Mouse (Mus musculus) mesoderm, embryonic 11.5 days (tissue): ENCODE measurements at regions not wholly inside any gene's neighbourhood (a gene's known extent, or its start where the extent isn't known, plus 50 kb on each side); places are given as distances from the start of the nearest gene placed in this dataset.

Experiments used
- DNase-seq: peaks from one replicate; pipeline ENCODE4 v3.0.0-alpha.2; 2012; ENCODE audit warnings: low read depth, low spot score

DNA sequence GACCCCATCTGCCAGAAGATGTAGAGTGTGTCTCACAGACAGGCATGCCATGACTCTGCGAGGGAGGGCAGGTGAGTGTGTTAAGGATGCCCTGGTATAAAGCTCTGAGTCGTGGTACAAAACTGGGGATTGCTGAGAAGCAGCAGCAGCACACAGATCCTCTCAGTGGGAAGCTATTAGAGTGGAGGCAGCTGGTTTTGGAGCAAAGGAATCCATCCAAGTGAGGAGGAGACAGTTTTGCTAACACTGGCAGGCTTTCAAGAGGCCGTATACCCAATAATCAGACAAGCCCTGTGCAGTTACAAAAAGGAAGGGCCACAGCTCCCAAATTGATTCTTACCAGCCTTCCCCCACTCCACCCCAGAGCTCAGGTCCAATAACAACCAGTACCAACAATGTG is 170.4 kb upstream of the AI593442 start:
- no peak for DNase-seq

DNA sequence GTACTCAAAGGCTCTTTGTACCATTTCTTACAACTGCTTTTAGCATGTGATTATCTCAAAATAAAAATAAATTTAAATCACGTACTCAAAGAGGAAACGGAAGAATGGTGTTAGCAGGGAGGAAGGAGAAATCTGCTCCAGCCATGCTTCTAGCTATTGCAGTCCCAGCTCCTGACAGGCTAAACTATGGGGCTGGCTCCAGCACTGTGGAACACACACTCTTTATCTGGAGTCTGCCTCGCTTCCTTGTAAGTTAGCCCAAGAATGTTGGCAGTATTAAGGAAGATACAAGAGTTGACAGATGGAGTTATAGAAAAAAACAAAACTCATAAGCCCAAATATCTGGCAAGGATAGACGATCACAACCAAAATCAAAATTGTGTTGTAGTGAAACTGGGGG is 161.5 kb upstream of the AI593442 start:
- no peak for DNase-seq

DNA sequence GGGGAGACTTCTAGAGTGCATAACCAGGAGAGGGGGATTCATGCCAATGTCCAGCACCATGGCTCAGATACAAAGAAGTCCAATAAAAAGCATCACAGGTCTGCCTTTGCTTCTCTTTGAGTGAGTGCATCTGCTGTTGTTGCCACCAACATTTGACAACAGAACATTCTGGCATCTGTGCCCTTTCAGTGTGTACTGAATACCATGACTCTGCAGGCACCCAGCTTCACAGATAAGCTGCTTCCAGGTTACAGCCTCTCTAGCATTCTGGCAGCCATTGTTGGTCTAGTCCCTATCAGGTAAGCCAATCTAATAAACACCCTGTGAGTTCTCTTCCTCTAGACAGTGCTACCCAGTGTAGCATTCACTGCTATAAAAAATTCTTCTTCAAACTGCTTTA is 160.4 kb upstream of the AI593442 start:
- DNase-seq: no peak

DNA sequence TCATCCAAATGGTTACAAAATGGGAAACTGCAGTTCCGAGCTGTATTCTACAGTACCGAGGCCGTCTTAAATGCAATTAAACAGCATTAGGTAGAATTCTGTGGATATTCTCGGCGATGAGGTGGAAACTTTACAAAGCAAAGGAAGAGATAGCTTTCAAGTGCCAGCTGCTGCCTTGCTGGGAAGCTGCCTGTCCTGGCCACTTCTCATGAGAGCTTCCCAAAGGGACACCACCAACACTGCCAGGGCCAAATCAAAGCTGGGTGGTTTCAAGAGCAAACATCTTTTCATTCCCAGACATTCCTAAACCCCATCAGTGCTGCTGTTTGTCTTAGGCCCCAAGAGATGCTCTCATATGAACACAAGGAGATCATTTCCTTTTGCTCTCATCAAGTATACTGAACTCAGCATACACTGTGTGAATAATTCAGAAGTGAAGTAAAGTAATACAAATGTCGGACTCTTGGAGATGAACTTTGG is 156.6 kb upstream of the AI593442 start:
- DNase-seq: no peak

DNA sequence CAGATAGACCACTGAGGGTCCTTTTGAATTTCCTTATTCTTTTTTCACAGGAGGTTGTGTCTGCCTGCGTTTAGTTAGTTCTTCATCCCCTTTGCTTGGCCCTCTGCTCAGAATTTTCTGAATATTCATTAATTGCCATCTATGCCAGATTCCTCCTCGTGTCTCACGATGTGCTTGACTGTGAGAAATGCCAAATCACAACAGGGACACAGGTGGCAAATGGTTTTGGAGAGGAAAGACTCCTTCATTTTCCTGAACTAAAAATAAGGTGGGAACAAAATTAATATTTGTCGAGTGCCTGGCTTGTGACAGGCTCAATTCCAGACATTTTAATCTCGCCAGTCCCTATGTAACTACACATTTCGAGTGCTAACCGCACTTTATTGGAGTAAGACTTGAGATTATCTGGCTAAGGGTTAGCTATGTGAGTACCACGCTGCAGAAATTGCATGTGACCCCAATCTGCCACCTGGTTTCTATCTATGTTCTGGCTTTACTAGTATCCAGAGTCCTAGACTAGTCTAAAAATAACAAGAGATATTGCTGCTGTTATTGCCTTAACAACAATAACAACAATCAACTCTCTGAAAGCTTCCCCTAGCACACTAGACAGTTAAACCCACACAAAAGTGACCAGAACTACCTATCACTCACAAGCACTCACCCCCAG is 156.0 kb upstream of the AI593442 start:
- no peak for DNase-seq

DNA sequence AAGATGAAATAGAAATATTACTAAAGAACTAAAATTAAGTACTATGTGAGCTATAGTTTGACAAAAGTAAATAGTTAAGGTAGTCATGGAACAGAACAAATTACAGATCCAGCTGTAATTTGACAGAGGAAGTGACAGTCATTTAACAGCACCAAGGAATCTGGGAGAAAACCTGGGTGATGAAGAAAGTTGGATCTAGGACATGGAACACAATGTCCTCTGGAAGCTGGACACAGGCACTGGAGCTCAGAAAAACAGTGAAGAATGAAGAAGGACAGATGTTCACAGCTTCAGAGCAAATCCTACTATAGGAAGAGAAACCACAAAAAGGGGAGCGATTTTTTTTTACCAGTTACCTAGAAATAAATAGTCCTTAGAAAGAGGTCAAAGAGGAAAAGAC is 147.2 kb upstream of the AI593442 start:
- DNase-seq: no peak

DNA sequence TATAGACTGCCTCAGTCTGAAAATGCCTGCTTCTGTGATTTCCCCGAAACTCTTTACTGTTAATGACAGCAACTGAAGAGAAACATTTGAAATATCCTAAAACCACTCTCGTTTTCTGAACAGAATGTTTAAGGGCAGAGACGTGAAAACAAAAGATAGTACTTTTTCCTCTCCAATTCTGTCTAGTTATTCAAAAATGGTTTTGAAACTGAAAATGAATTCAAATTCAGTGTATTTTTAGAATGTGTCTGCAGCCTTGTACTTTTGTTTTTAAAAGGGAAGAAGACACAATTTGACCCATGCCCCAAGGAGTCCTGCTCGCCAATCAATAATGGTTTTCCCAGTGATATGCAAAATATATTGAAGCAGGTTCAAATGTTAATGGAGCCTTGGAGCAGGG is 136.7 kb upstream of the AI593442 start:
- no peak for DNase-seq

DNA sequence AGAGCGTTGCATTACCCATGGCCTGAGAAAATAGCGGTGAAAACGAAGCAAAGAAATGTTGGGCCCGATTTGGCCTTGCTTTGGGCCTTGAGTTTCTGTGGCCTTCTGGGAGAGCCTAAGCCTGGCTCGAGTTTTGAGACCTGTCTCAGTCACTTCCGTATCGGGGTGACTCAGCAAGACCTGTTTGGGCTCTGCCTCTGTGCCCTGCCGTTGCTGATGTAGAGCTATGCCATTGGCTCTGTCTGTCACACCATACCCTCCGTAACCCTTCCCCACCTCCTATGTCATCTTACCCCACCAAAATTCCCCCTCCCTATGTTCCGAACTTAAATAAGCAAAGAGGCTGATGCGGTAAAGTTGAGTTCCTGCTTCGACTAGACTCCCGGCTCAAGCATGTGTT is 123.4 kb upstream of the AI593442 start:
- DNase-seq: no peak

DNA sequence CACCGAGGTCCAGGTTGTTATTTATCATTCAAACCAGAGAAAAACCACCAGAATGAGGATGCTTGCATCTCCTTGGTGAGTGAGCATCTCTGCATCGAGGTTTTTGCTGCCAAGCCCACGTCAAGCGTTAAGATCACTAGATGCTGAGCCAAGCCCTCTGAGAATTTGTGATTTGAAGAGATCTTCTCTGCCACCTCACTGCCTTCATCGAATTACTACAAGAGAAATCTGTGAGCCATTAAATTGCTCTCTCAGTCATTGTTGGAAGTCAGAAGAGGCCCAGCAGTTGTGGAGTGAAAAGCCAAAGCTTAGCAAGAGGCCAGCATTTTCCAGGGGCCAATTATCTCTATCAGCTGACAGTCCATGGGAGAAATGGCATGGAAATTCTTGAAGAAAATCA is 122.2 kb upstream of the AI593442 start:
- no peak for DNase-seq

DNA sequence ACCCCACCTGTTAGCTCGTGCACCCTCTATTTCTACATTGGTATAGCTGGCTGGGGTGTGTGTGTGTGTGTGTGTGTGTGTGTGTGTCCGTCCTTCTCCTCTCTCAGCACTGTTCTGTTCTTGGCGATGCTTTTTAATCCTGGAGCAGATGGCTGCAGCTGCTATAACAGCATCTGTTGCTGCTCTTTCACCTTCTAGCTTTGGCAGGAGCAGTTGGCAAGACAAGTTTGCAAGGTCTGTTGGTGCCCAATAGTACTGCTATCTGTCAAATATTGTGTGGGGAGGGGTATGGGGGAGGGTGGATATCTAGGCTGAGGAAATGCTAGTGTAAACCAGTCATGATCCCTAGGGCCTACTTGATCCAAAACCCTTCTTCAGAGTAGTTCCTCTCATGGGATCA is 120.9 kb upstream of the AI593442 start:
- no peak for DNase-seq

DNA sequence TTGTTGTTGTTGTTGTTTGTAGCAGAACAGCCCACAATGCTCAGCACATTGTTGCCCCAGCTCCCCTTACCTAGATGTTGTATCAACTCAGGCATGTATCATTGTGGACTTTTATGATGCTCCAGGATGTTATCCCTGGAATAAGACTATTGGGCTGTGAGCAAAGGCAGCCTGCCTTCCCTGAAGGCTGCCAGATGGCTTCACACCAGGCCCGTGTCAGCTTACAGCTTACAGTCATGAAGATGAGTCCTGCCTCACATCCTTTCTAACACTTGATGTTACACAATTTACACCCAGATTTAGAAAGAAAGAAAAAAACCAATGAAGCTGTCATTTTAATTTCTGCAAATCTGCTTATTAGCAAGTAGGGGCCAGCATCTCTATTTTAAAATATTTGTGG is 113.0 kb upstream of the AI593442 start:
- no peak for DNase-seq

DNA sequence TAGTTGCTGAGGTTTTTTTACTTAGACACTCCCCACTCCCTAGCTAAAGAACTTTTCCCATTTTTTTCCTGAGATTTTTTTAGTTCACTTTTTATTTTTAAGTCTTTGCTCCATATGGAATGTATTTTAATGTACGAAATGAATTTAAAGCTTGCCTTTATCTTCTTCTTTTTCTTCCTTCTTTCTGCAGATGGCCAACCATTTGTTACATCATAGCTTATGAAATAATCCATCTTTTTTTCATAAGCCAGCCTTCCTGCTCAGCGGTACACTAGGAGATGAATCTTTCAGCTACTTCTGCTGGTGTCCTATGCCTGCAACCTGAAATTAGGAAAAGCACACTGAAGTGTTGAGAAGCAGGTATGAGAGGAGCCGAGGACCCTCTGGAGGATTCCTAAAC is 102.9 kb upstream of the AI593442 start:
- no peak for DNase-seq

DNA sequence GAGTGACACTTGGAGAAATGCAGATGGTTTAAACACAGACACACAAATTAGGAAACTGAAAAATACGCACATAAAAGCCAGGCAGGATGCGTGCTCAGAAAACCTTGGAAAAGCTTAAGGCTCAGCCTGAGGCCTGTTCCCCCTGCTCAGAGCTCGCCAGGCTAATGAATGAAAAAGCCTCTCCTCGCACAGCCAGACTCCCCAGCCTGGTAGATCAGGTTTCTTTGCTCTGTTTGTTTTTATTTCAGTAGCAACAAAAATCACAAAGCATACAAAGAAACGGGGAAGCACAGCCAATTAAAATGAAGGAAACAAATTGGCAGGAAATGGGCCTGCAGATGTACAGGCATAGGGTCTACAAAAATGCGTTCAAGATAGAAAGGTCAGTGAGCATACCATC is 97.0 kb upstream of the AI593442 start:
- DNase-seq: peak; percentile 17

DNA sequence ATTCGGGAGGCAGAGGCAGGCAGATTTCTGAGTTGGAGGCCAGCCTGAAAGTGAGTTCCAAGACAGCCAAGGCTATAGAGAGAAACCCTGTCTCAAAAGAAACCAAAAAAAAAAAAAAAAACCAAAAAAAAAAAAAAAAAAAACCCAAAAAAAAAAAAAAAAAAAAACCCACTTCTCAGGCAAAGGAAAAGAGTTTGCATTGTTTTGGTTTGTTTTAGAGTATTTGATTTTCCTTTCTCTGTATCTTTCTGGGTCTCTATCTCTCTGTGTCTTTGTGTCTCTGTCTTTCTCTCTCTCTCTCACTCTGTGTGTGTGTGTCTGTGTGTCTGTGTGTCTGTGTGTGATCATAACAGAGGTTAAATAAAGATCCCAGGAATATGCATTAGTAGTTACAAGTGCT is 95.7 kb upstream of the AI593442 start:
- no peak for DNase-seq

DNA sequence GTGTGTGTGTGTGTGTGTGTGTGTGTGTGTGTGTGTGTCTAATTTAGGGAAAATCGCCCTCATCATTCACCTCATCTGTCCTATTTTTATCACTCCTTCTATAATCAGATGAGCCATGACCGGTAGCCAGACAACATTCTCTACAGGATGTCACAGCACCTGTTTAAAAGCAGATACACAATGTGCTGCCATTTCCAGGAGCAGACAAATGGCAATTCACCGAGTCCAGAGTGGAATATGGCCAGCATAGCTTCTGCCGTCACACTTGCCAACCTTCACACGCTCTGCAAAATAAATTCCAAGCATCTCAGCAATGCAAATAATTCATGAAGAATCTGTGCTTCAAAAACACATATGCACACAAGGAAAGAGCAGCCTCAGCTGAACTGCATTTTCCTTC is 88.5 kb upstream of the AI593442 start:
- no peak for DNase-seq

DNA sequence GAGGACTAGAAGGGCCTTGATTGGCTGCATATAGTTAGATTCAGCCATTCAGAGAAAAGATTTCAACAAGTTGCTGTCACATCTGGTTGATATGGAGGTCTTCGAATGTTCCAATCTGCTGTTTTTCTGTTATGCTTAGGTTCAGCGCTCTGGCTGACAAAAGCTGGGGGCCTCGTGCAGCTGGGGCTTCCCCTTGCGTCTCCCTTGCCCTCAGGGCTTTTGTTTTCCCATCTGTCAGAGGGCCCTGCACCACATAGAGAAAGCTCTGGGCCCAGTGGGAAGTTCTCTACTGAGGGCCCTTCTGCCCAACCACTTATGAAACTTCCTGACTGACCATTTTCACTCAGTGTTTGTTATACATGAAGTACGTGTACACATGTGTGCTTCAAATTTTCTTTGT is 86.2 kb upstream of the AI593442 start:
- DNase-seq: no peak

DNA sequence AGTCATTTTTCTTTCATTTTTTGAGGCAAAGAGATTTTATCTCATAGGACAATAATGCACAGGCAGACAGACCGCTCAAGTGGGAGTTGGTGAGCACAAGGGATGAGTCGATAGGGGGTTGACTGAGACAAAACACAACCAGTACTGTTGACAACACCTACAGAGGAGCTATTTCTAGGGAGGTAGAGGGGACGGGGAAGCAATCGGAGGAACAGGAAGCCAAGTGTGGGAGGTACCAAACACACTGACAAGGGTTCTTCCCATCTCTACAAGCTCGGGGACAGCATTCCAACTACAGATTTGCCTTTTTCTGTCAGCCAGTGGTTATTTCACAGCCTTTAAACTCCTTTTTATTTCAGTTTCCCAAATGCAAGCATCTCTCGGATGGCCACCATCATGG is 83.3 kb upstream of the AI593442 start:
- DNase-seq: no peak

DNA sequence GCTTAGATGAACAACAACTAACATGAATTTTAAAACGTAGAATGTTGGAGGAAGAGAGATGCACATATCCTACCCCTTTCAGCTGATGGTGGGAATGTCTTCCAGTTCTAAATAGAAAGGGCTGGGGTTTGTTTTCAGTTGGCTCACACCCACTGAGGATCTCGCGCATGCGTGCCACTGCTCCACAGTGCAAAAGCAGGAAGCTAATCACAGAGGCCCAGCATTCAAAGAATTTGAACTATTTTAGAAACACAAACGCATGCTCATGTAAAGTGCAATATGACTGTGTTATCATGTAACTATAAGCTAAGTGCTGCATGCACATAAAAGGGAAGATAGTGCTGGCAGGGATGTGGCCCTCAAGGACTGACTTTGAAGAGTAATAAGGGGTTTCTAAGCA is 81.7 kb upstream of the AI593442 start:
- DNase-seq: no peak

DNA sequence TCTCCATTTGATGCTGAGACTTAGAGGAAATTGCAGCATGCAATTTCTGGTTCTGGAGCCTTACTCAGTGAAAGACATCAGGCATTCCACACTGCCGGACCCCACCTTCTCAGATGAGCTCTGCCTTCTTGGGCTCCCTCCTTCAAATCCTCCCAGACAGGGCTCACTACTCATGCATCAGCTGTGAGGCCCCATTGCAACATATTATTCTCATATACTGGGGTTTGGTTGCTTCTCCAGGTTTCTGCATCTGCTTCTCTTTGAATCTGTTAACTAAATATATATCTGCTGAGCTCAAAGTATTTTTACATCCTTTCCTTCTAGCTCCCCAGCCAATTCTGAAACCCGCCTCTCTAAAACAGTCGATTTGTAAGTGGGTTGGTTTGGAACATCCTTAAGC is 68.8 kb upstream of the AI593442 start:
- no peak for DNase-seq

DNA sequence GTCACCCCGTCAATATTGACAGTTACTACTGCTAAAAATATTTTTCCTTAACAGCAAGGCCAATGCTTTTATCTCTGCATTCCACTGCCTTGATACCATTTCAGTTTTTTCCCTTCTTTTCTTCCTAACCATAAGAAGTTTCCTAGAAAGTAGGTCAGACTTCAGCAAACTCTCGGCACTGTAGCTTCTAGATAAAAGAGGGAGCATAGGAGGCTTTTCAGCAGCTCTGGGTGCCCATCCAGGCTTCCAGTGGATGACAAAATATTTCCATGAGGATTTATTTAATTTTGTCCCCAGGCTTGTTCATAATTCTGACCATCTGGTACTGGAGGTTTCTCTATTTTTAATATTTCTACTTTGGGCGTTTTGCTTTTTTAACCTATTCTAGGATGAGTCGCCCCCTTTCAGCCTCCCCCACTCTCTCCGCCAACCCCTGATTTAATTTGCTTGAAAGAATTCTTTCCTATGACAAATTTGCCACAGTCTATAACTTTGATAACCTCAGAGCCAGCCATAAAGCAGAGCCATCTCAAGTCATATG is 59.0 kb upstream of the AI593442 start:
- no peak for DNase-seq
